Mouse (Mus musculus) activated CD4-positive, CD25-positive, alpha-beta regulatory T cell (primary cell): ENCODE data around the gene Gm29094. TPM values are rescaled to one million over a fixed set of nuclear protein-coding genes. Genes with fewer than 3 reads are reported as not detected.

Experiments used
- polyA plus RNA-seq, 2 experiments: library from polyadenylated mRNA; unstranded; fragments of 100-300 nt; shearing (Covaris generic); gene quantifications; one replicate each; pipeline ENCODE4 v1.2.1; 2017

The Gm29094 gene
- 10 to 100 TPM; 41.1 to 54.5 TPM for polyA plus RNA-seq

GRCm38 (mm10) chr9:89198969-89199416 lies at the start of gene Gm29094, which contains the start of gene Bcl2a1b:
Gene Gm29094, plus strand, starts transcription at chr9:89199379.
Gene Bcl2a1b, plus strand, starts transcription at chr9:89199209.

DNA sequence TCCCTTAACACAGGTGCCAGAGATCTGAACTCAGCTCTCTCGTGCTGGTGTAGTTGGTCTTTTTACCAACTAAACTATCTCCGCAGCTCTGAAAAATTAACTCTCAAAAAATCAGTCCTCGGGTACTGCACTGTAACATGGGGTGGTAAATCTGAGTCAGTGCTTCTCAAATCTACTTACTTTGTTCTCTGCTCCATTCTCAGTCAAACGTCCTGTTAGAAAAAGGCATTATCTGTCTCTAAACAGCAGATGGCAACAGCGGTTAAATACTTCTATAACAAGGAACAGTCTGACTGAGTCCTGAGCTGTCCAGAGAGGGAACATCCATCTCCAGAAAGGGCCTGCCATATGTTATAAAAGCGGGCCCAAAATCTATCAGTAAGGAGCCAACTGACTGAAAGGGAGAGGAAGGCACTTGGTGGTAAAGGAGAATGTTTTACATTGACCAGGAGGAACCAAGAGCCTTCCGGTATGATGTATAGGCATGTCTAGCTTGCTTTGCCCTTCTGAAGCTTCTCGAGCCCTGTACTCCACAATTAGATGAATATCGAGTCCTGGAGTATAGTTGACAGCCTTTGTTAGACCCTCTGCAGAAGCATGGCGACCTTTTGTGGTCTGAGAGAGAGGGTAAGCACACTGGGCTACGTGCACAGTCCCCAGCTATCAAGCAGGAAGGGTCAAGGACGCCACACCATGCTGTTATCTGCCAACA lies 11.3 kb downstream of the Gm29094 start, which contains the start of gene Mthfs:
TSS of gene Mthfs (plus strand) at position 324 of the 712 bp plus-strand sequence.

Other genes starting within 250 kb of the Gm29094 start
- gene Bcl2a1a, start 242.5 kb upstream of the Gm29094 start, polyA plus RNA-seq = 1 to 10 TPM in 1 of 2 experiments, under 1 TPM in 1; 0.25 to 8.4 TPM
- gene Trim43b, start 106.5 kb upstream of the Gm29094 start, polyA plus RNA-seq = under 1 TPM in 1 of 2 experiments, not detected in 1; 0.14 TPM
- 100 to 1,000 TPM; 224 to 267 TPM for gene Bcl2a1b, start 170 bp upstream of the Gm29094 start, polyA plus RNA-seq
- 100 to 1,000 TPM in 1 of 2 experiments, 10 to 100 TPM in 1; 77.5 to 116 TPM for gene Mthfs, start 11.3 kb downstream of the Gm29094 start, polyA plus RNA-seq